Mouse (Mus musculus): Measurements from ENCODE around the gene Hbb-bs.

DNA sequence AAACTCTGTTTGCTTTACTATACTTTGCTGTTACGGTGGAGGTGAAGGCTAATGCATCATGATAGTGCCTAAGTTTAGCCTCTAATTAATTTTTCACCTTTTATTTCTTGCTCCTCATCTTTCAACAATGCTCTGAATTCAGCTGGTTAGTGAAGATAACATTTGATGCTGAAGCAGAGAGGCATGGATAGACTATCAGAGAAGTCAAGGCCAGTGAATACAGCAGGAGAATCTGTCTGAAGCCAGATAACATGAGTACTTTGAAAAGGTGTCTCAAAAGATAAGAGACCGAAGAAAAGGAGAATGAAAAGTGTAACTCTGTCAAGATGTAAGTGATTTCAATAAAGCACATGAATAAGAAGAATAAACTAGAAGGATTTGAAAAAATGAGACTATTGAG, 49.2 kb upstream of the Hbb-bs start:
- no peak for TF ChIP-seq CTCF (IDR thresholded peaks at IDR 0.05; ENCODE audit: borderline replicate concordance, extremely low read depth, insufficient read depth, insufficient read length)
- TF ChIP-seq POLR2A (IDR thresholded peaks at IDR 0.05; ENCODE audit: borderline replicate concordance, extremely low read depth, insufficient read depth, insufficient read length, poor library complexity, severe bottlenecking): no peak
